35 mouse cellular contexts compared by ENCODE assay signal in genomic region chr8:109424004-109424403, GRCm38 (mm10).
"Had no signal": no experiment of that assay in that cellular context is flagged by ENCODE, and none has a peak within 500 bp of the region (broad histone marks: within the 10 kb centered on the region; RNA-seq: fewer than 3 reads in every experiment).

No protein-coding gene starts in this region.

- H3K9me3 ChIP-seq: heart, embryonic 10.5 days; heart, embryonic 15.5 days; hindbrain, embryonic 10.5 days; hindbrain, embryonic 13.5 days; hindbrain, embryonic 15.5 days; intestine, embryonic 15.5 days; kidney, embryonic 15.5 days had no signal

- H3K9ac ChIP-seq: heart, embryonic 12.5 days; heart, embryonic 13.5 days; heart, embryonic 15.5 days; hindbrain, embryonic 12.5 days; hindbrain, embryonic 13.5 days; hindbrain, embryonic 14.5 days; hindbrain, embryonic 15.5 days; intestine, embryonic 15.5 days; kidney, embryonic 15.5 days had no signal

- ATAC-seq: hindbrain, embryonic 16.5 days; hindbrain, postnatal 0 days; inflammation-experienced regulatory T-cells, adult 6 months; intestine, embryonic 15.5 days; intestine, embryonic 16.5 days; intestine, postnatal 0 days had no signal

- H3K36me3 ChIP-seq: heart, embryonic 10.5 days; heart, embryonic 12.5 days; heart, embryonic 13.5 days; heart, embryonic 15.5 days; hindbrain, embryonic 10.5 days; hindbrain, embryonic 12.5 days; hindbrain, embryonic 13.5 days; hindbrain, embryonic 15.5 days; intestine, embryonic 15.5 days; kidney, embryonic 15.5 days had no signal

- H3K4me3 ChIP-seq: heart, embryonic 10.5 days; heart, embryonic 12.5 days; heart, embryonic 13.5 days; heart, embryonic 15.5 days; hindbrain, embryonic 10.5 days; hindbrain, embryonic 12.5 days; hindbrain, embryonic 13.5 days; hindbrain, embryonic 15.5 days; intestine, embryonic 15.5 days; kidney, embryonic 15.5 days; layer of hippocampus, adult 2 months had no signal

- H3K4me1 ChIP-seq: heart, embryonic 10.5 days; heart, embryonic 12.5 days; heart, embryonic 13.5 days; heart, embryonic 15.5 days; intestine, embryonic 15.5 days; kidney, embryonic 15.5 days had no signal

- H3K27ac ChIP-seq: heart, embryonic 10.5 days; heart, embryonic 13.5 days; heart, embryonic 15.5 days; hindbrain, embryonic 10.5 days; hindbrain, embryonic 12.5 days; hindbrain, embryonic 13.5 days; hindbrain, embryonic 14.5 days; hindbrain, embryonic 15.5 days; hindbrain, postnatal 0 days; intestine, embryonic 15.5 days; kidney, embryonic 15.5 days; kidney, postnatal 0 days; layer of hippocampus, adult 2 months had no signal

- H3K27me3 ChIP-seq: heart, embryonic 12.5 days; heart, embryonic 13.5 days; heart, embryonic 15.5 days; hindbrain, embryonic 12.5 days; hindbrain, embryonic 13.5 days; hindbrain, embryonic 15.5 days; intestine, embryonic 15.5 days had no signal

- H3K4me2 ChIP-seq: heart, embryonic 11.5 days; heart, embryonic 12.5 days; heart, embryonic 13.5 days; heart, embryonic 15.5 days; hindbrain, embryonic 12.5 days; hindbrain, embryonic 13.5 days; hindbrain, embryonic 14.5 days; hindbrain, embryonic 15.5 days; intestine, embryonic 15.5 days; kidney, embryonic 15.5 days had no signal

- DNase-seq: heart, postnatal 10 days; heart, postnatal 14 days; heart, postnatal 36 days; heart, postnatal 4 days; kidney, adult 11 months; kidney, adult 18-20 months; kidney, adult 2 months; kidney, adult 8-10 months; kidney, adult 9 months; kidney, postnatal 10 days; kidney, postnatal 14 days; kidney, postnatal 25 days; kidney, postnatal 36 days; kidney, postnatal 4 days; layer of hippocampus, adult 9-11 months; layer of hippocampus, postnatal 36 days had no signal
